Mouse (Mus musculus): ENCODE data around the gene Tgm6. TPM values are rescaled to one million over a fixed set of nuclear protein-coding genes. Genes with fewer than 3 reads are reported as not detected.

Tgm6 gene
- polyA plus RNA-seq, 1 experiment from 2014 or later = not detected

DNA sequence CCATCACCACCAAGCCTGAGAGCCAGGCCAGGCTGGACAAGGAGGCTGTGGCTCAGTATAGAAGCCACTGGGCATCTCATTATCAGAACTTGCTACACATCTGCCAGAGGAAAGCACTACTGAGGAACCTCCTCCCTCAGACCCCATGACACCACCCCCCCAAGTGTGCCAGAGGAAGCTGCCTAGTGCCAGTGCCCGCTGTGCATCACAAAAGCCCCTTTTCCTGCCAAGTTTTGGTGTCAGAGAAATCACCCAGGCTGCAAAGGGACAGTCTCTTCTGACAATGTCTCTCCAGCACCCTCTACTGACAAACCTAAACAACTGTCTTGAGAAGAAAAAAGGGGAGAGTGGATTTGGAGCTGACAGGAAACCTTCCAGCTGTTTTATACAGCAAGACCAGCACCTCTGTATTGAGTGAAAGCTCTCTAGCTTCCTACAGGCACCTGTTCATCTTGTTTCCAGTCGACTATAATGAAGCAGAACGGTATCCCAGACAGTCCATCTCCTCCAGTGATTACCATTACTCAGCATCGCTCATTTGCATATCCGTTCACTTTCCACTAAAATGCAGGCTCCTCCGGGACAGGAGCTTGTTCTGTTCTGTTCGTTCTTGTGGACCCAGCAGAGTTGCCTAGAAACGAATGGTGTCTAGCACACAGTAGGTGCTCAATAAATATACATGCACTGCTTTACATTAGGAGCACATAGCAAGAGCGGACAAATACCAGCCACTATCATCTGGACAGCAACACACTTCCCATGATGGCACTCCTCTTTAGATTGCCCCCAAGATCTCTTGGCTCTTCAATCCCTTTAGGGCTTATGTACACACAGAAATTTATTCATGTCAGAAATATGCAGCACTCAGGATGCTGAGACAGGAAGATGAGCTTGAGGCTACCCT lies 54.3 kb downstream of the Tgm6 start:
- no peaks in the 10 kb centered on the region for H3K27me3 ChIP-seq (replicated peaks; ENCODE audit: control insufficient read depth, insufficient read depth, low read length)
- no peak overlapping the region for H3K9ac ChIP-seq (ENCODE audit: low read length)
- no peak overlapping the region for H3K4me3 ChIP-seq (ENCODE audit: low read depth, low read length)
- H3K4me2 ChIP-seq (ENCODE audit: low read length) = no peak overlapping the region
- ATAC-seq (replicated peaks; ENCODE audit: low FRiP score, low TSS enrichment, low read depth) (no peak), DNase-seq (ENCODE audit: low spot score) (no peak)
- peaks cover 42% of the 10 kb centered on the region for H3K36me3 ChIP-seq (ENCODE audit: control insufficient read depth, insufficient read depth, low read length)
- no peaks in the 10 kb centered on the region for H3K4me1 ChIP-seq (replicated peaks; ENCODE audit: control insufficient read depth, insufficient read depth, low read length)
- 72% methylated on average over 9 of the region's 9 CpGs for WGBS
- no peak overlapping the region for H3K27ac ChIP-seq (ENCODE audit: low read depth)
- no peaks in the 10 kb centered on the region for H3K9me3 ChIP-seq (ENCODE audit: control insufficient read depth, low read length)

DNA sequence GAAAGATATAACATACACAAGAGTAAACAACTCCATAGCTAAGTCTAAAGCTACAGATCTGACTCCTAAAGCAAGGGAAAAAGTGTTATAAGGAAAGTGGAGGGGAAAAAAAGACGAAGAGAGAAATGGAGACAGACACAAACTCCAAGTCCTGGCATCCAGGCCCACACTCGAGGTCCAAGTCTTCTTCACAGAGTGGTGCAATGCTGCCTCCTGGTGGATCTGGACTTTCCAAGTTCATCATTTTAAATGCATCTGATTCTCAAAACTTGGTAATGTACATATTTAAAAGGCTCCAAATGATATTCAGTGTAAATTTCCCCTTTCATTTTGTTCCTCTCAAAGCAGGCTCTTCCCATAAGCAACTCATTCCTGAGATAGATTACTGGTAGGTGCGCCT lies 55.6 kb downstream of the Tgm6 start:
- WGBS = 56% methylated on average over 3 of the region's 3 CpGs
- ATAC-seq (replicated peaks; ENCODE audit: low FRiP score, low TSS enrichment, low read depth) = no peak
- DNase-seq (ENCODE audit: low spot score) = peak; percentile 72
- no peaks in the 10 kb centered on the region for H3K4me1 ChIP-seq (replicated peaks; ENCODE audit: control insufficient read depth, insufficient read depth, low read length)
- no peak overlapping the region for H3K4me2 ChIP-seq (ENCODE audit: low read length)
- H3K4me3 ChIP-seq (ENCODE audit: low read depth, low read length) = no peak overlapping the region
- H3K9ac ChIP-seq (ENCODE audit: low read length) = no peak overlapping the region
- H3K36me3 ChIP-seq (ENCODE audit: control insufficient read depth, insufficient read depth, low read length) = peaks cover 55% of the 10 kb centered on the region
- no peaks in the 10 kb centered on the region for H3K9me3 ChIP-seq (ENCODE audit: control insufficient read depth, low read length)
- no peaks in the 10 kb centered on the region for H3K27me3 ChIP-seq (replicated peaks; ENCODE audit: control insufficient read depth, insufficient read depth, low read length)
- no peak overlapping the region for H3K27ac ChIP-seq (ENCODE audit: low read depth)

DNA sequence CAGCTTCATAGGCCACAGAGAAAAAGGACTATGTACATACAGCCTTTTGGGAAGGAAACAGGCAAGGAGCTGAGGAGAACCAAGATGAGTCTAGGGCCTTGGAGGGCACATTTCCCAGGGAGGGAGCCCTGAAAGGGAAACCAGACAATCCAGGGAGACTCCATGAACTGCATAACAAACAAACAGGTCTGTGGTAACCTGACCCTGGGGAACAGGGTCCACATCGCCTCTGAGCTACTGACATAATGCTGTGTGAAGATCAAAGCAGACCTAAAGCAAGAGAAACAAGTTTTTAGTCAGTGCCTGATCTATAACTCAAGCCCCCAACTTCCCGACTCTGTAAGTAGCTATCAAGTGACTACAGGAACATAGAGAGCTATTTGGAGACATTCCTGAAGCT lies 59.5 kb downstream of the Tgm6 start:
- no peak overlapping the region for H3K9ac ChIP-seq (ENCODE audit: low read length)
- WGBS = 83% methylated on average over 2 of the region's 2 CpGs
- H3K36me3 ChIP-seq (ENCODE audit: control insufficient read depth, insufficient read depth, low read length) = peaks cover 91% of the 10 kb centered on the region
- DNase-seq (ENCODE audit: low spot score) (no peak), ATAC-seq (replicated peaks; ENCODE audit: low FRiP score, low TSS enrichment, low read depth) (no peak)
- H3K9me3 ChIP-seq (ENCODE audit: control insufficient read depth, low read length) = no peaks in the 10 kb centered on the region
- peaks cover 6% of the 10 kb centered on the region; the same call in 1 of the 2 replicates for H3K4me1 ChIP-seq (replicated peaks; ENCODE audit: control insufficient read depth, insufficient read depth, low read length)
- H3K27me3 ChIP-seq (replicated peaks; ENCODE audit: control insufficient read depth, insufficient read depth, low read length) = no peaks in the 10 kb centered on the region
- H3K27ac ChIP-seq (ENCODE audit: low read depth) = no peak overlapping the region
- H3K4me3 ChIP-seq (ENCODE audit: low read depth, low read length) = no peak overlapping the region
- no peak overlapping the region for H3K4me2 ChIP-seq (ENCODE audit: low read length)

DNA sequence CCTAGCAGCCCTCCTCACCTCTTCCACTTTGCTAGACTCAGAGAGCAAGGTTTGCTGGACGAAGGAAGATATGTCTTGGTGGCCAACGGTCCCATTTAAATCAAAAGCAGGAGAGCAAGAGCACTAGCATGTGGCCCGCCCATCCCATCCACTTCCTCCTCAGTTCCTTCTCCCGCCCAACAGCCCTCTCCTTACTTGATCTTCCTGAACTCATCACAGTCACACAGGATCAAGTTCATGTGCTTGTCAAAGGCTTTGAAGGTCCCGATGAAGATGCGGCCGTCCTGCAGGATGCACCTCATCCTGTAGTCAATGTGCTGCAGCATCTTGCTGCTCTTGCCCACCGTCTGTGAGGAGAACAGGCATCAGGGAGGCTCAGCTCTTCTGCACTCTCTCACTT lies 64.6 kb downstream of the Tgm6 start:
- ATAC-seq (replicated peaks; ENCODE audit: low FRiP score, low TSS enrichment, low read depth) = no peak
- DNase-seq (ENCODE audit: low spot score) = no peak
- Histone ChIP-seq H3K9ac (ENCODE audit: low read length) (no peak overlapping the region), H3K4me3 (ENCODE audit: low read depth, low read length) (peak overlapping the region; percentile 99; the same call in 1 of the 2 replicates), H3K27me3 (replicated peaks; ENCODE audit: control insufficient read depth, insufficient read depth, low read length) (no peaks in the 10 kb centered on the region), H3K4me2 (ENCODE audit: low read length) (peak overlapping the region; percentile 92), H3K4me1 (replicated peaks; ENCODE audit: control insufficient read depth, insufficient read depth, low read length) (peaks cover 19% of the 10 kb centered on the region), H3K9me3 (ENCODE audit: control insufficient read depth, low read length) (no peaks in the 10 kb centered on the region), H3K27ac (ENCODE audit: low read depth) (no peak overlapping the region), H3K36me3 (ENCODE audit: control insufficient read depth, insufficient read depth, low read length) (peaks cover 54% of the 10 kb centered on the region)
- 65% methylated on average over 8 of the region's 8 CpGs for WGBS

DNA sequence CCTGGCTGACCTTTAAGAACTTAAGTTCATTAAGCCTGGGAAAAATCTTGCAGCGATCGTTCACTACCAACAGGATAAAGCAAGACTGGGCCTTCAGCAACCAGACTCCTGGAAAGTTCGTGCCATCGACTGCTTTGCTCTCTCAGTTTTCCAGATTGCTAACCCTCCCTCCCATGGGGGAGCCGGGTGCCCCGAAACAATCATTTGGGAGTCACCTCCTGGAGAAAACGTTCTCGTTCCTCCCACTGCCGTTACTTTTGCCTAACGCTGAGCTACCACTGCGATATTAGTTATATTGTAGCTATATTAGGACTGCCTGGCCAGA lies 66.1 kb downstream of the Tgm6 start:
- DNase-seq (ENCODE audit: low spot score) (no peak), ATAC-seq (replicated peaks; ENCODE audit: low FRiP score, low TSS enrichment, low read depth) (no peak)
- WGBS = 0% methylated on average over 11 of the region's 11 CpGs

DNA sequence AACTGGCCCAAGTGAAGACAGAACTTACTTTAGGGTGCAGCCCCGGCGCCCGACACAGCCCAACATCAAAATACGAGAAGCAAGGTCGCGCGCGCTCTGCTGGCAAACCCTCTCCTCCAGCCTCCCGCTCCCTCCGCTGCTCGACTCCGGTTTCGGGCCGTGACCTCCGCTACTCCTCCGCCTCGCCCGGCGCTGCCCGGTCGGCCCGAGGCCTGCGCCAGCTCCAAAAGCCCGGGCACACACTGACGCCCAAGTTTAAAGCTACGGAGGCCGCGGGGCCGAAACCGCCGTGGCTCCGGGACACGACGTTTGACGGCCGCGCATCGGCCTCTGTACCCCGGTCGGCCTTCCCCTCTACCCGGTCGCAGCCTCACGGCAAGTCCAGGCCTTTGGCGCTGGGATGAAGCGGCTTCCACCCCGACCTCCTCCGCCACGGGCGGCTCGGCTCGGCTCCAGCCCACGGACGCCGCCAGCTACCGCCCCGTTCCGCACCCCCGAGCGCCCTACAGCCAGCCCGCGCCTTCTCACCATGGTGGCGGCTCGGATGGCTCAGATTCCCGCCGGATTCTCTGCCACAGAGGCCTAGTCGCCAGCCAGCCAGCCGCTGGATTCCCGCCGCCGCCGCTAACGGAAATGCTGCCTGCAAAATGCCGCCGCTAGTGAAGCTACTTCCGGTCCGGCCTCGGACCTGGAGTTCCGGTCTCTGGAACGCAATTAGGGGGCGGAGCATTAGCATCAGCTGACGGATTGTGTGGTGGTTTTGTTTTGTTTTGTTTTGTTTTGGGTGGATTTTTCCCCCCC lies 66.7 kb downstream of the Tgm6 start, which contains the start of gene Snrpb:
Gene Snrpb, minus strand, starts transcription at position 698 of the 801 bp plus-strand sequence.
- ATAC-seq (replicated peaks; ENCODE audit: low FRiP score, low TSS enrichment, low read depth) (peak; percentile 88), DNase-seq (ENCODE audit: low spot score) (peak; percentile 93)
- Histone ChIP-seq H3K9ac (ENCODE audit: low read length) (peak within 1 kb of the TSS; percentile 100), H3K9me3 (ENCODE audit: control insufficient read depth, low read length) (no peaks in the 10 kb centered on the region), H3K27me3 (replicated peaks; ENCODE audit: control insufficient read depth, insufficient read depth, low read length) (no peaks in the 10 kb centered on the region), H3K4me3 (ENCODE audit: low read depth, low read length) (peak within 1 kb of the TSS; percentile 99), H3K4me2 (ENCODE audit: low read length) (peak within 1 kb of the TSS; percentile 92), H3K4me1 (replicated peaks; ENCODE audit: control insufficient read depth, insufficient read depth, low read length) (peaks cover 19% of the 10 kb centered on the region), H3K36me3 (ENCODE audit: control insufficient read depth, insufficient read depth, low read length) (peaks cover 33% of the 10 kb centered on the region), H3K27ac (ENCODE audit: low read depth) (peak within 1 kb of the TSS; percentile 95)
- WGBS = under 1% methylated on average over 72 of the region's 81 CpGs

More for the DNA sequence above, 66.1 kb downstream of the Tgm6 start:
- Histone ChIP-seq H3K9me3 (ENCODE audit: control insufficient read depth, low read length) (no peaks in the 10 kb centered on the region), H3K27me3 (replicated peaks; ENCODE audit: control insufficient read depth, insufficient read depth, low read length) (no peaks in the 10 kb centered on the region), H3K4me3 (ENCODE audit: low read depth, low read length) (peak overlapping the region; percentile 99), H3K4me1 (replicated peaks; ENCODE audit: control insufficient read depth, insufficient read depth, low read length) (peaks cover 19% of the 10 kb centered on the region), H3K4me2 (ENCODE audit: low read length) (peak overlapping the region; percentile 92), H3K36me3 (ENCODE audit: control insufficient read depth, insufficient read depth, low read length) (peaks cover 39% of the 10 kb centered on the region), H3K9ac (ENCODE audit: low read length) (peak overlapping the region; percentile 100), H3K27ac (ENCODE audit: low read depth) (peak overlapping the region; percentile 95)

DNA sequence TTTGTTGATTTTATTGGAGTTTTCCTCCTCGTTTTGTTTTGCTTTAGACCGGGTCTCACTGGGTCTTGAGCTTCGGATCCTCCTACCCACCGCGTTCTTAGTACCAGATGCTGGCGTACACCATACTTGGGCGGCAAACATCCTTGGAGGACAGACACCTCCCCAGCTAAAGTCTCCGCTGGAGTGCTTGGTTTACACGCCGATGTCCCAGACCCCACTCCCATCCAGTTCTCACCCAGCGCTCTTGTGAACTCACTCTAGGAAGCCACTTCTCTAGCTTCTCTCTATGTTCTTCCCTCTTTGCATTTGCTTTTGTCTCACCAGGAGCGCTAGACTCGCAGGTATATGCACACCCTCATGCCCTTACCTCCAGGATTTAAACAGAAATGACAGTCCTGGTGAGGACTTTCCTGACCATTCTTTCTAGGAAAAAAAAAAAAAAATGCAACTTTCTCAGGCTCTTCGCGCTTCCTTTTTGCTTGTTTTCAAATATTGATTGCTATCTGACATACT lies 67.3 kb downstream of the Tgm6 start:
- H3K9me3 ChIP-seq (ENCODE audit: control insufficient read depth, low read length) = no peaks in the 10 kb centered on the region
- H3K4me2 ChIP-seq (ENCODE audit: low read length) = peak overlapping the region; percentile 92
- peak overlapping the region; percentile 95 for H3K27ac ChIP-seq (ENCODE audit: low read depth)
- peaks cover 26% of the 10 kb centered on the region for H3K36me3 ChIP-seq (ENCODE audit: control insufficient read depth, insufficient read depth, low read length)
- DNase-seq (ENCODE audit: low spot score) (no peak), ATAC-seq (replicated peaks; ENCODE audit: low FRiP score, low TSS enrichment, low read depth) (peak; percentile 73)
- WGBS = 1% methylated on average over 15 of the region's 15 CpGs
- no peaks in the 10 kb centered on the region for H3K27me3 ChIP-seq (replicated peaks; ENCODE audit: control insufficient read depth, insufficient read depth, low read length)
- H3K4me1 ChIP-seq (replicated peaks; ENCODE audit: control insufficient read depth, insufficient read depth, low read length) = peaks cover 19% of the 10 kb centered on the region
- peak overlapping the region; percentile 99 for H3K4me3 ChIP-seq (ENCODE audit: low read depth, low read length)
- peak overlapping the region; percentile 100 for H3K9ac ChIP-seq (ENCODE audit: low read length)

DNA sequence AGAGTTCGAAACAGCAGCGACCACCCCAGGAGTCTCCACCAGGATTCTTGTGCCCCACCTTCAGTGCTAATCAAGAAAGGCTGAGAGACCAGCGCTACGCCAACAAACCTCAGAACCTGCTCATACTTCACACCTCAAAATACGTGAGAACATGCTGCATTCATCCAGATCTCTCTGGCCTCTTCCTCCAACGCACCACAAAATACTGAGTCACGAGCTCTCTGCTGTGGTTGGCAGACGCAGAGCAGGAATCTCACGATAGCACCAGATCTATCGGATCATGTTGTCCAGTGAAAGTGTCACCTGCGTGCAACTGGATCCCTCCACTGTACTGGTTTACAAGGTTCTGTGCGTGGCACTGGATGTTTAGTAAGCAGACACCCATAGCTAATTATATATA lies 76.2 kb downstream of the Tgm6 start:
- 88% methylated on average over 12 of the region's 12 CpGs for WGBS

More for the DNA sequence above, 76.2 kb downstream of the Tgm6 start:
- Histone ChIP-seq H3K4me3 (ENCODE audit: low read depth, low read length) (no peak overlapping the region), H3K27me3 (replicated peaks; ENCODE audit: control insufficient read depth, insufficient read depth, low read length) (no peaks in the 10 kb centered on the region), H3K27ac (ENCODE audit: low read depth) (no peak overlapping the region), H3K4me2 (ENCODE audit: low read length) (no peak overlapping the region), H3K9me3 (ENCODE audit: control insufficient read depth, low read length) (no peaks in the 10 kb centered on the region), H3K9ac (ENCODE audit: low read length) (no peak overlapping the region), H3K4me1 (replicated peaks; ENCODE audit: control insufficient read depth, insufficient read depth, low read length) (no peaks in the 10 kb centered on the region), H3K36me3 (ENCODE audit: control insufficient read depth, insufficient read depth, low read length) (no peaks in the 10 kb centered on the region)
- no peak for DNase-seq (ENCODE audit: low spot score)
- no peak for ATAC-seq (replicated peaks; ENCODE audit: low FRiP score, low TSS enrichment, low read depth)
